Mouse (Mus musculus): Measurements from ENCODE around the gene Hist1h2af.
A peak's percentile ranks its signal among the peaks of the same experiment; 100 is the strongest.

The Hist1h2af gene

GRCm38 (mm10) chr13:23576906-23577639 lies 43.4 kb downstream of the Hist1h2af start:
- no peak for DNase-seq (ENCODE audit: low spot score)

GRCm38 (mm10) chr13:23577835-23578234 lies 44.1 kb downstream of the Hist1h2af start:
- DNase-seq (ENCODE audit: low spot score), result no peak

GRCm38 (mm10) chr13:23581408-23582218 lies 47.9 kb downstream of the Hist1h2af start, which contains the start of gene Hist1h4d:
Gene Hist1h4d (plus strand): TSS chr13:23581598.
- DNase-seq (ENCODE audit: low spot score), result peak; percentile 99

- DNase-seq (ENCODE audit: low spot score), result no peak
Observed at GRCm38 (mm10) chr13:23582219-23583056, 48.7 kb downstream of the Hist1h2af start.

GRCm38 (mm10) chr13:23583387-23584068 lies 49.8 kb downstream of the Hist1h2af start:
- no peak for DNase-seq (ENCODE audit: low spot score)

Measured in yolk sac, embryonic 10.5 days (tissue).